ENCODE assay signal across 9 mouse cellular contexts in the genomic region with DNA sequence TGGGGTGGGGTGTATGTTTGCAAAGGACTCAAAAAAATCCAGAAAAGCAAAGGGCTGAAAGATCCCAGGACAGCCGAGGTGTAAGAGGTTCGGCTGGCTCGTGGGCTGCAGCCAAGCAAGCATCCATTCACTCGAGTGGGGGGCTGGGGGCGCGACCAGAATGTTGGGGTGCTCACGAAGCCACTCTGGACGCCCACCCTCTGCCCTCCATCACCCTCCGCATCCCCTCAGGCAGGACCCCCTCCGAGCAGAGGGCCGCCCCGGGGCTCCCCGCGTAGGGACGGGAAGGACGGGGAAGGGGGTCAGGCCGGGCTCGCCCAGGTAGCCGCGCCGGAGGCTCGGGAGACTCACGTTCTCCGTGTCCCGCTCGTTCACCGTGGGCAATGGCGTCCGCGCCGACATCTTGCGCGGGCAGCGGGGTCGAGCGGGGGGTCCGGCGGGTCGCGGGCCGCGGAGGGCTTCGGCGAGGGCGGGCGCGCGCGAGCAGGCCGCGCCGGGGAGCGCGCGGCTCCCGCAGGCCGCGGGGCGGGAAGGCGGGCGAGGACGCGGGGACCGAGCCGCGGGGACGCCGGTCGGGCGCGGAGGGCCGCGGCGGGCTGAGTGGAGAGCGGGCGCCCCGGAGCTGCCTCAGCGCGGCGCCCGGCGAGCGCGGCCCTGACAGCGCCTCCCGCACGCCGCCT. TPM values are rescaled to one million over a fixed set of nuclear protein-coding genes. Genes with fewer than 3 reads are reported as not detected.
DNase-seq lines count a peak whose midpoint lies in the region; ATAC-seq lines count a peak whose summit lies in the region.
"Had no signal": no experiment of that assay in that cellular context is flagged by ENCODE, and none has a peak within 500 bp of the region (broad histone marks: within the 10 kb centered on the region; RNA-seq: fewer than 3 reads in every experiment).

A gene (minus strand): TSS at position 500 of the 680 bp plus-strand sequence.

- H3K9ac ChIP-seq in embryonic facial prominence, embryonic 11.5 days (replicated peaks; ENCODE audit: low read length), result peak within 1 kb of the TSS; percentile 94
- peak within 1 kb of the TSS; percentile 96 for H3K9ac ChIP-seq in neural tube, embryonic 13.5 days

- peak in 1 of 2 experiments; percentile 34 for DNase-seq in layer of hippocampus, adult 18-20 months (ENCODE audit: low spot score in 2 of 2)
- no peak for DNase-seq in layer of hippocampus, adult 9-11 months
- DNase-seq in adrenal gland, postnatal 25 days, result peak; percentile 16
- DNase-seq in embryonic facial prominence, embryonic 11.5 days (ENCODE audit: low spot score), result peak; percentile 45
- DNase-seq in heart, postnatal 4 days, result peak; percentile 38
- DNase-seq in limb, embryonic 10.5 days (ENCODE audit: low spot score), result peak; percentile 73

- no peaks in the 10 kb centered on the region for H3K9me3 ChIP-seq in embryonic facial prominence, embryonic 11.5 days (replicated peaks; ENCODE audit: control insufficient read depth, low read length)
- H3K9me3 ChIP-seq in limb, embryonic 10.5 days (replicated peaks), result no peaks in the 10 kb centered on the region
- no peaks in the 10 kb centered on the region for H3K9me3 ChIP-seq in neural tube, embryonic 13.5 days

- under 1% methylated on average over 49 of the region's 88 CpGs for WGBS in embryonic facial prominence, embryonic 11.5 days
- WGBS in limb, embryonic 10.5 days, result 10% methylated on average over 88 of the region's 88 CpGs
- 1% methylated on average over 67 of the region's 88 CpGs for WGBS in neural tube, embryonic 13.5 days

- 0 out of 2 replicates have a peak within 1 kb of the TSS, but pooled peaks have one; percentile 20 for H3K27ac ChIP-seq in embryonic facial prominence, embryonic 11.5 days (replicated peaks; ENCODE audit: low read depth, low read length)
- H3K27ac ChIP-seq in limb, embryonic 10.5 days, result peak within 1 kb of the TSS; percentile 95
- H3K27ac ChIP-seq in neural tube, embryonic 13.5 days (replicated peaks), result peak within 1 kb of the TSS; percentile 92

- H3K4me3 ChIP-seq in embryonic facial prominence, embryonic 11.5 days (ENCODE audit: low read depth, low read length), result peak within 1 kb of the TSS; percentile 78
- H3K4me3 ChIP-seq in limb, embryonic 10.5 days, result peak within 1 kb of the TSS; percentile 87
- peak within 1 kb of the TSS; percentile 89 for H3K4me3 ChIP-seq in neural tube, embryonic 13.5 days
- H3K4me3 ChIP-seq: myocyte had no signal

- peak within 1 kb of the TSS; percentile 51 for H3K4me2 ChIP-seq in embryonic facial prominence, embryonic 11.5 days (ENCODE audit: low read depth, low read length)
- H3K4me2 ChIP-seq in neural tube, embryonic 13.5 days, result peak within 1 kb of the TSS; percentile 80

- H3K36me3 ChIP-seq in embryonic facial prominence, embryonic 11.5 days (replicated peaks; ENCODE audit: control insufficient read depth, insufficient read depth, low read depth, low read length), result no peaks in the 10 kb centered on the region
- H3K36me3 ChIP-seq in limb, embryonic 10.5 days, result no peaks in the 10 kb centered on the region
- H3K36me3 ChIP-seq in neural tube, embryonic 13.5 days, result no peaks in the 10 kb centered on the region

- peak; percentile 60 for ATAC-seq in embryonic facial prominence, embryonic 11.5 days (replicated peaks; ENCODE audit: insufficient number of reproducible peaks, low FRiP score, low TSS enrichment, low read depth)
- ATAC-seq in neural tube, embryonic 13.5 days (ENCODE audit: low read depth), result peak; percentile 41
- no peak for ATAC-seq in monocyte, adult 5-6 weeks (replicated peaks; ENCODE audit: insufficient number of reproducible peaks, low FRiP score, low TSS enrichment, poor library complexity, severe bottlenecking)

- no peaks in the 10 kb centered on the region for H3K27me3 ChIP-seq in embryonic facial prominence, embryonic 11.5 days (ENCODE audit: control insufficient read depth, insufficient read depth, low read length)
- no peaks in the 10 kb centered on the region for H3K27me3 ChIP-seq in limb, embryonic 10.5 days (ENCODE audit: low read depth, poor library complexity, severe bottlenecking)
- peaks cover 5% of the 10 kb centered on the region; the same call in 1 of the 2 replicates for H3K27me3 ChIP-seq in neural tube, embryonic 13.5 days

- no peaks in the 10 kb centered on the region for H3K4me1 ChIP-seq in embryonic facial prominence, embryonic 11.5 days (ENCODE audit: control insufficient read depth, insufficient read depth, low read length)
- peaks cover 27% of the 10 kb centered on the region for H3K4me1 ChIP-seq in limb, embryonic 10.5 days
- H3K4me1 ChIP-seq in neural tube, embryonic 13.5 days (replicated peaks), result peaks cover 35% of the 10 kb centered on the region

RNA-seq across cellular contexts. Expression of the gene that starts here (rescaled TPM):
- 10 to 100 TPM; 45.1 to 46.6 TPM for total RNA-seq in layer of hippocampus, adult 18-20 months (2021)
- 6.4 and 6.6 TPM in 2 replicates for total RNA-seq in adrenal gland, postnatal 25 days (2021)
- polyA plus RNA-seq in embryonic facial prominence, embryonic 11.5 days (2014; fragmentation: Nextera tagmentation; extraction: Ambion mirVana), result 3.9 and 4.4 TPM in 2 replicates
- total RNA-seq in heart, postnatal 4 days (2021), result 10 to 100 TPM; 13.6 to 17.1 TPM
- 2.2 and 2.4 TPM in 2 replicates for polyA plus RNA-seq in limb, embryonic 10.5 days (2016; fragmentation: Nextera tagmentation; extraction: Ambion mirVana)
- polyA plus RNA-seq in neural tube, embryonic 13.5 days (2015; fragmentation: Nextera tagmentation; extraction: Ambion mirVana), result 13.2 and 13.5 TPM in 2 replicates
- total RNA-seq in monocyte, adult 5-6 weeks (2017), result 0.19 TPM in 1 of 3 replicates, not detected in the others
- polyA plus RNA-seq: myocyte had no signal

Comparison
In these comparisons a context has a peak if more than half of its experiments do, and no peak if none do; other contexts are left out.
1. H3K27ac ChIP-seq: peak in every context shown above with its lines; median percentile 95 in limb, embryonic 10.5 days; 92 in neural tube, embryonic 13.5 days; 20 in embryonic facial prominence, embryonic 11.5 days.